Mouse (Mus musculus): ENCODE measurements around the gene Gsdma3.
A peak's percentile ranks its signal among the peaks of the same experiment; 100 is the strongest.
"Not testable (repeated sequence)": the region's sequence is repeated elsewhere in the genome, so short reads cannot be mapped to it uniquely, and the experiment has no call there.

The Gsdma3 gene

GRCm38 (mm10) chr11:98668984-98669383, 42.8 kb downstream of the Gsdma3 start:
- DNase-seq (ENCODE audit: low spot score in 2 of 2) = no peak

- DNase-seq (ENCODE audit: low spot score in 2 of 2) = no peak
These were observed 45.2 kb downstream of the Gsdma3 start for GRCm38 (mm10) chr11:98671284-98671815.

GRCm38 (mm10) chr11:98671857-98672256, 45.7 kb downstream of the Gsdma3 start:
- DNase-seq (ENCODE audit: low spot score in 2 of 2) = peak in 1 of 2 experiments; percentile 49

- no peak for DNase-seq (ENCODE audit: low spot score in 2 of 2)
These were observed 46.3 kb downstream of the Gsdma3 start for GRCm38 (mm10) chr11:98672482-98672881.

GRCm38 (mm10) chr11:98673136-98673535, 47.0 kb downstream of the Gsdma3 start:
- not testable (repeated sequence) for DNase-seq (ENCODE audit: low spot score in 2 of 2)

- DNase-seq (ENCODE audit: low spot score in 2 of 2) = no peak
These were observed 49.7 kb downstream of the Gsdma3 start for GRCm38 (mm10) chr11:98675829-98676363.

GRCm38 (mm10) chr11:98680023-98680422, 53.9 kb downstream of the Gsdma3 start:
- no peak for DNase-seq (ENCODE audit: low spot score in 2 of 2)

- DNase-seq (ENCODE audit: low spot score in 2 of 2) = not testable (repeated sequence)
These were observed 54.4 kb downstream of the Gsdma3 start for GRCm38 (mm10) chr11:98680595-98680994.

- DNase-seq (ENCODE audit: low spot score in 2 of 2) = no peak
These were observed 55.0 kb downstream of the Gsdma3 start for GRCm38 (mm10) chr11:98681186-98681585.

- DNase-seq (ENCODE audit: low spot score in 2 of 2) = peak; percentile 96 to 99
These were observed 55.9 kb downstream of the Gsdma3 start, which contains the start of gene Psmd3 for GRCm38 (mm10) chr11:98681786-98682745. TSS of gene Psmd3 (plus strand) at chr11:98682554.

- no peak for DNase-seq (ENCODE audit: low spot score in 2 of 2)
These were observed 56.7 kb downstream of the Gsdma3 start for GRCm38 (mm10) chr11:98682811-98683210.

GRCm38 (mm10) chr11:98685642-98686041, 59.5 kb downstream of the Gsdma3 start:
- no peak for DNase-seq (ENCODE audit: low spot score in 2 of 2)

- no peak for DNase-seq (ENCODE audit: low spot score in 2 of 2)
These were observed 60.8 kb downstream of the Gsdma3 start for GRCm38 (mm10) chr11:98686976-98687375.

All from urinary bladder, adult 18-20 months (tissue).